ENCODE assay signal across 8 mouse cellular contexts in genomic region chr17:35896781-35897643, GRCm38 (mm10). TPM values are rescaled to one million over a fixed set of nuclear protein-coding genes. Genes with fewer than 3 reads are reported as not detected.
DNase-seq lines count a peak whose midpoint lies in the region; ATAC-seq and TF ChIP-seq lines count a peak whose summit lies in the region.

TSS of gene 2310061I04Rik (minus strand) at chr17:35897431.

- H3K27ac ChIP-seq in forebrain, embryonic 16.5 days (ENCODE audit: low read length) = peak within 1 kb of the TSS; percentile 94
- H3K27ac ChIP-seq in neural tube, embryonic 14.5 days (ENCODE audit: low read depth, low read length) = peak within 1 kb of the TSS; percentile 95
- peak within 1 kb of the TSS; percentile 92 for H3K27ac ChIP-seq in testis, adult 2 months (ENCODE audit: control insufficient read depth, insufficient read depth, low read depth, low read length)

- 1% methylated on average over 64 of the region's 86 CpGs for WGBS in forebrain, embryonic 16.5 days
- WGBS in neural tube, embryonic 14.5 days = under 1% methylated on average over 75 of the region's 86 CpGs

- no peaks in the 10 kb centered on the region for H3K27me3 ChIP-seq in G1E (ENCODE audit: insufficient read depth, low read length)
- H3K27me3 ChIP-seq in forebrain, embryonic 16.5 days (replicated peaks; ENCODE audit: control insufficient read depth, insufficient read depth, low read length) = no peaks in the 10 kb centered on the region
- no peaks in the 10 kb centered on the region for H3K27me3 ChIP-seq in neural tube, embryonic 14.5 days (ENCODE audit: control insufficient read depth, insufficient read depth, low read length)
- no peaks in the 10 kb centered on the region for H3K27me3 ChIP-seq in testis, adult 2 months (ENCODE audit: control insufficient read depth, insufficient read depth, low read length)

- peak within 1 kb of the TSS; percentile 92 for H3K9ac ChIP-seq in forebrain, embryonic 16.5 days (replicated peaks; ENCODE audit: low read depth, low read length)
- peak within 1 kb of the TSS; percentile 76 for H3K9ac ChIP-seq in neural tube, embryonic 14.5 days (replicated peaks; ENCODE audit: low read depth, low read length)

- ATAC-seq in G1E (ENCODE audit: extremely low read depth, insufficient number of reproducible peaks, low FRiP score, poor library complexity, severe bottlenecking) = peak; percentile 25; the same call in 1 of the 2 replicates
- peak; percentile 95 for ATAC-seq in forebrain, embryonic 16.5 days
- peak; percentile 92 for ATAC-seq in neural tube, embryonic 14.5 days (ENCODE audit: low read depth)

- peak within 1 kb of the TSS; percentile 100 for H3K4me2 ChIP-seq in forebrain, embryonic 16.5 days (ENCODE audit: low read length)
- peak within 1 kb of the TSS; percentile 100 for H3K4me2 ChIP-seq in neural tube, embryonic 14.5 days (ENCODE audit: low read depth, low read length)

- peaks cover 67% of the 10 kb centered on the region for H3K36me3 ChIP-seq in G1E (replicated peaks)
- H3K36me3 ChIP-seq in forebrain, embryonic 16.5 days (ENCODE audit: control insufficient read depth, insufficient read depth) = peaks cover 26% of the 10 kb centered on the region
- H3K36me3 ChIP-seq in neural tube, embryonic 14.5 days (ENCODE audit: control insufficient read depth, insufficient read depth, low read length) = peaks cover 51% of the 10 kb centered on the region
- no peaks in the 10 kb centered on the region; the same call in 1 of the 2 replicates for H3K36me3 ChIP-seq in testis, adult 2 months (ENCODE audit: control insufficient read depth, insufficient read depth, low read length)

- H3K4me1 ChIP-seq in G1E (ENCODE audit: insufficient read depth, low read depth, low read length) = peaks cover 58% of the 10 kb centered on the region
- peaks cover 24% of the 10 kb centered on the region for H3K4me1 ChIP-seq in forebrain, embryonic 16.5 days (replicated peaks; ENCODE audit: control insufficient read depth, insufficient read depth, low read length)
- peaks cover 13% of the 10 kb centered on the region for H3K4me1 ChIP-seq in neural tube, embryonic 14.5 days (ENCODE audit: control insufficient read depth, insufficient read depth, low read length)
- H3K4me1 ChIP-seq in testis, adult 2 months (ENCODE audit: control insufficient read depth, insufficient read depth, low read length) = peaks cover 13% of the 10 kb centered on the region

- no peak for TF ChIP-seq CTCF in G1E (IDR thresholded peaks at IDR 0.05; ENCODE audit: low read depth, low read length)
- TF ChIP-seq CTCF in testis, adult 2 months (IDR thresholded peaks at IDR 0.05; ENCODE audit: control insufficient read depth, insufficient read depth, insufficient replicate concordance, low read depth, low read length) = no peak

- H3K4me3 ChIP-seq in G1E (ENCODE audit: low read depth, low read length) = peak within 1 kb of the TSS; percentile 83
- H3K4me3 ChIP-seq in forebrain, embryonic 16.5 days (replicated peaks; ENCODE audit: low read length) = peak within 1 kb of the TSS; percentile 89
- peak within 1 kb of the TSS; percentile 78 for H3K4me3 ChIP-seq in neural tube, embryonic 14.5 days (ENCODE audit: low read depth, low read length)
- peak within 1 kb of the TSS; percentile 97 for H3K4me3 ChIP-seq in testis, adult 2 months (ENCODE audit: control insufficient read depth, low read depth, low read length)

- peak; percentile 53 for TF ChIP-seq POLR2A in testis, adult 2 months (IDR thresholded peaks at IDR 0.05; ENCODE audit: control insufficient read depth, low read depth, low read length)

- H3K9me3 ChIP-seq in G1E (replicated peaks) = no peaks in the 10 kb centered on the region
- no peaks in the 10 kb centered on the region for H3K9me3 ChIP-seq in forebrain, embryonic 16.5 days (ENCODE audit: control insufficient read depth, low read length)
- H3K9me3 ChIP-seq in neural tube, embryonic 14.5 days (ENCODE audit: control insufficient read depth, low read length) = no peaks in the 10 kb centered on the region

- intact Hi-C loops in heart, postnatal 25 days (cut with DNase I) = no loop called here

- DNase-seq in G1E (ENCODE audit: low spot score) = peak; percentile 98
- peak; percentile 89 to 97 for DNase-seq in cerebellum, adult 18-20 months
- peak; percentile 85 for DNase-seq in heart, postnatal 25 days (ENCODE audit: low spot score)
- peak; percentile 92 for DNase-seq in layer of hippocampus, adult 11-12 months (ENCODE audit: low spot score)
- peak; percentile 88 to 92 for DNase-seq in lung, adult 18-20 months

RNA-seq across cellular contexts. Expression of gene 2310061I04Rik, which starts in this region (rescaled TPM):
- total RNA-seq in G1E (2014; fragmentation: Nextera tagmentation) (32.7 and 45.0 TPM in 2 replicates), G1E (2017) (3.1 and 3.3 TPM in 2 replicates)
- polyA plus RNA-seq in G1E (2012) = 163 and 185 TPM in 2 replicates
- 34.5 and 49.5 TPM in 2 replicates for polyA plus RNA-seq in forebrain, embryonic 16.5 days (2015; fragmentation: Nextera tagmentation; extraction: Ambion mirVana)
- 100 to 1,000 TPM; 112 to 116 TPM for total RNA-seq in heart, postnatal 25 days (2021)
- 57.9 and 74.2 TPM in 2 replicates for polyA plus RNA-seq in neural tube, embryonic 14.5 days (2014; fragmentation: Nextera tagmentation; extraction: Ambion mirVana)
- 144 and 172 TPM in 2 replicates for polyA plus RNA-seq in testis, adult 2 months (2012; rRNA removed)

Comparison
In these comparisons a context has a peak if more than half of its experiments do, and no peak if none do; other contexts are left out.
1. Peak in every context shown above with its lines: DNase-seq, ATAC-seq, H3K4me3 ChIP-seq and H3K27ac ChIP-seq.
2. ATAC-seq: peak in every context shown above with its lines; median percentile 95 in forebrain, embryonic 16.5 days; 92 in neural tube, embryonic 14.5 days; 25 in G1E.